Mouse (Mus musculus) c-Kit-positive CD71-negative TER-119-negative erythroid progenitor cells, embryonic 14.5 days (primary cell): ENCODE results near the gene Ptprn2.

ENCODE experiments used
- DNase-seq: peaks from one replicate; pipeline ENCODE4 v3.0.0-alpha.2; 2013; ENCODE audit warnings: low read depth

Gene Ptprn2

GRCm38 (mm10) chr12:116989144-116989543 is 503.6 kb downstream of the Ptprn2 start:
- DNase-seq: no peak

- no peak for DNase-seq
Observed at GRCm38 (mm10) chr12:117001546-117002148, 516.1 kb downstream of the Ptprn2 start.

- no peak for DNase-seq
Observed at GRCm38 (mm10) chr12:117016753-117017595, 531.5 kb downstream of the Ptprn2 start.

- no peak for DNase-seq
Observed at GRCm38 (mm10) chr12:117017912-117018311, 532.4 kb downstream of the Ptprn2 start.

- no peak for DNase-seq
Observed at GRCm38 (mm10) chr12:117023235-117023634, 537.7 kb downstream of the Ptprn2 start.

- no peak for DNase-seq
Observed at GRCm38 (mm10) chr12:117024916-117025315, 539.4 kb downstream of the Ptprn2 start.

GRCm38 (mm10) chr12:117025676-117026075 is 540.2 kb downstream of the Ptprn2 start:
- DNase-seq: no peak

GRCm38 (mm10) chr12:117027351-117027750 is 541.8 kb downstream of the Ptprn2 start:
- no peak for DNase-seq

GRCm38 (mm10) chr12:117028333-117028961 is 542.9 kb downstream of the Ptprn2 start:
- DNase-seq: no peak

GRCm38 (mm10) chr12:117033172-117033571 is 547.7 kb downstream of the Ptprn2 start:
- no peak for DNase-seq

GRCm38 (mm10) chr12:117034506-117034905 is 549.0 kb downstream of the Ptprn2 start:
- no peak for DNase-seq

GRCm38 (mm10) chr12:117035243-117035642 is 549.7 kb downstream of the Ptprn2 start:
- peak; percentile 17 for DNase-seq

GRCm38 (mm10) chr12:117039411-117039810 is 553.9 kb downstream of the Ptprn2 start:
- DNase-seq: no peak

- no peak for DNase-seq
Observed at GRCm38 (mm10) chr12:117041409-117041808, 555.9 kb downstream of the Ptprn2 start.

GRCm38 (mm10) chr12:117042706-117043105 is 557.2 kb downstream of the Ptprn2 start:
- DNase-seq: no peak

GRCm38 (mm10) chr12:117047384-117048251 is 562.1 kb downstream of the Ptprn2 start:
- DNase-seq: no peak

- DNase-seq: no peak
Observed at GRCm38 (mm10) chr12:117049829-117050228, 564.3 kb downstream of the Ptprn2 start.

GRCm38 (mm10) chr12:117053223-117053850 is 567.8 kb downstream of the Ptprn2 start:
- no peak for DNase-seq

GRCm38 (mm10) chr12:117053851-117054769 is 568.6 kb downstream of the Ptprn2 start:
- DNase-seq: no peak

GRCm38 (mm10) chr12:117054925-117055570 is 569.5 kb downstream of the Ptprn2 start:
- no peak for DNase-seq
